ENCODE assay signal across 9 mouse cellular contexts in the genomic region with DNA sequence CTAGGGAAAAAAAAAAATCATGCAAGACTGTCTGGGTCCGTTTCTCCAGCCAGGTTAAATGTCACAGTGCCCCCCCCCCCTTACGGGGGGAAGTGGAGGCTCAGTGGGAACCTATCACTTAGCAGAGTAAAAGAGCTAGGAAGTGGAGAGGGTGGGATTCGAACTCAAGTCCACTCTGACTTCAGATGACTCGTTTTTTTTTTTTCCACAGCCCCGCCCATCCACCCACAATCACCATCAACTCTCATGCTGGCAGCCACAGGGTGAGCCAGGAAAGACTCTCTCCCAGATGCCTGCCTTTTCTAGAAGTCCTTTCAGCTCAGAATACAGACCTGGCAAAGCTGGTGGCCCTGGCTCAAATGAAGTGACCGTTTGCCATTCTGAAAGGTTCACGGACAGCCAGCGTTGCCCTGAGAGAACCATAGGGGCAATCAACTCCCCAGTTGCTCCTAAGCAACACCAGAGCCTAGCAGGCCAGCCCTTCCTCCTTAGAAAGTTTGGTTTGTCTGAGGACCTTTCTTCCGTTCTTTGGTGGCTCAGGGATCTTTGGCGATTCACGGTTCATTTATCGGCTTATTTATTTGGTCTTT. TPM values are rescaled to one million over a fixed set of nuclear protein-coding genes. Genes with fewer than 3 reads are reported as not detected.
DNase-seq lines count a peak whose midpoint lies in the region; ATAC-seq and TF ChIP-seq lines count a peak whose summit lies in the region.
"Had no signal": no experiment of that assay in that cellular context is flagged by ENCODE, and none has a peak within 500 bp of the region (broad histone marks: within the 10 kb centered on the region; RNA-seq: fewer than 3 reads in every experiment).

No protein-coding gene starts in this region.

- H3K9me3 ChIP-seq in heart, embryonic 11.5 days (replicated peaks; ENCODE audit: control insufficient read depth, low read length): no peaks in the 10 kb centered on the region
- no peaks in the 10 kb centered on the region for H3K9me3 ChIP-seq in lung, embryonic 16.5 days (ENCODE audit: control insufficient read depth, low read length)
- H3K9me3 ChIP-seq in embryonic facial prominence, embryonic 13.5 days: no peaks in the 10 kb centered on the region
- no peaks in the 10 kb centered on the region for H3K9me3 ChIP-seq in liver, embryonic 16.5 days (replicated peaks; ENCODE audit: control insufficient read depth, low read length)

- no peaks in the 10 kb centered on the region for H3K36me3 ChIP-seq in heart, embryonic 11.5 days (ENCODE audit: control insufficient read depth, insufficient read depth, low read length)
- no peaks in the 10 kb centered on the region for H3K36me3 ChIP-seq in lung, embryonic 16.5 days (ENCODE audit: control insufficient read depth, insufficient read depth, low read length)
- no peaks in the 10 kb centered on the region for H3K36me3 ChIP-seq in embryonic facial prominence, embryonic 13.5 days
- no peaks in the 10 kb centered on the region for H3K36me3 ChIP-seq in liver, embryonic 16.5 days (ENCODE audit: control insufficient read depth, insufficient read depth)

- ATAC-seq in heart, embryonic 11.5 days (replicated peaks; ENCODE audit: insufficient number of reproducible peaks, low FRiP score, low TSS enrichment): no peak
- no peak for ATAC-seq in lung, embryonic 16.5 days (ENCODE audit: low read depth)
- ATAC-seq in embryonic facial prominence, embryonic 13.5 days (ENCODE audit: insufficient number of reproducible peaks, insufficient read depth, low FRiP score, low TSS enrichment, low read depth): no peak
- no peak for ATAC-seq in liver, embryonic 16.5 days (ENCODE audit: low read depth)

- no peak overlapping the region for H3K4me3 ChIP-seq in heart, embryonic 11.5 days (ENCODE audit: low read depth, low read length)
- H3K4me3 ChIP-seq in lung, embryonic 16.5 days (ENCODE audit: low read length): no peak overlapping the region
- no peak overlapping the region for H3K4me3 ChIP-seq in lung, adult 2 months (replicated peaks; ENCODE audit: extremely low read depth, low read depth, low read length)
- H3K4me3 ChIP-seq in embryonic facial prominence, embryonic 13.5 days: no peak overlapping the region
- no peak overlapping the region for H3K4me3 ChIP-seq in liver, embryonic 16.5 days (ENCODE audit: low read depth, low read length)

- peak overlapping the region; percentile 62; the same call in 1 of the 2 replicates for H3K9ac ChIP-seq in heart, embryonic 11.5 days (ENCODE audit: low read depth, low read length)
- H3K9ac ChIP-seq in lung, embryonic 16.5 days (ENCODE audit: low read length): peak overlapping the region; percentile 28; the same call in 1 of the 2 replicates
- H3K9ac ChIP-seq in embryonic facial prominence, embryonic 13.5 days: no peak overlapping the region
- peak overlapping the region; percentile 52 for H3K9ac ChIP-seq in liver, embryonic 16.5 days (ENCODE audit: low read depth, low read length)

- peak overlapping the region; percentile 8 for H3K4me2 ChIP-seq in heart, embryonic 11.5 days
- H3K4me2 ChIP-seq in lung, embryonic 16.5 days (ENCODE audit: low read depth, low read length): peak overlapping the region; percentile 31; the same call in 1 of the 2 replicates
- 0 out of 2 replicates have a peak overlapping the region, but pooled peaks have one; percentile 42 for H3K4me2 ChIP-seq in embryonic facial prominence, embryonic 13.5 days
- H3K4me2 ChIP-seq in liver, embryonic 16.5 days (ENCODE audit: low read depth, low read length): peak overlapping the region; percentile 53; the same call in 1 of the 2 replicates

- DNase-seq in heart, postnatal 25 days (ENCODE audit: low spot score): no peak
- DNase-seq in lung, adult 2 months: no peak
- DNase-seq in embryo, embryonic 11 days: no peak
- DNase-seq in left cerebral cortex, adult 11 months (ENCODE audit: low spot score): no peak

- H3K4me1 ChIP-seq in heart, embryonic 11.5 days (ENCODE audit: control insufficient read depth, insufficient read depth, low read length): peaks cover 25% of the 10 kb centered on the region
- peaks cover 26% of the 10 kb centered on the region for H3K4me1 ChIP-seq in lung, embryonic 16.5 days (replicated peaks; ENCODE audit: control insufficient read depth, insufficient read depth, low read length)
- H3K4me1 ChIP-seq in lung, adult 2 months (ENCODE audit: control insufficient read depth, insufficient read depth, low read length): peaks cover 31% of the 10 kb centered on the region
- peaks cover 25% of the 10 kb centered on the region for H3K4me1 ChIP-seq in embryonic facial prominence, embryonic 13.5 days
- H3K4me1 ChIP-seq in liver, embryonic 16.5 days (ENCODE audit: control insufficient read depth, low read depth, low read length): peaks cover 47% of the 10 kb centered on the region

- 47% methylated on average over 12 of the region's 12 CpGs for WGBS in heart, embryonic 11.5 days (ENCODE audit: insufficient replicate concordance)
- WGBS in lung, embryonic 16.5 days: 54% methylated on average over 12 of the region's 12 CpGs
- 40% methylated on average over 12 of the region's 12 CpGs for WGBS in lung, adult 2 months
- 61% methylated on average over 12 of the region's 12 CpGs for WGBS in embryonic facial prominence, embryonic 13.5 days
- WGBS in liver, embryonic 16.5 days (ENCODE audit: insufficient replicate concordance): 34% methylated on average over 12 of the region's 12 CpGs

- TF ChIP-seq CTCF in lung, adult 2 months (IDR thresholded peaks at IDR 0.05; ENCODE audit: insufficient read depth, low read length): no peak

- TF ChIP-seq POLR2A in lung, adult 2 months (IDR thresholded peaks at IDR 0.05; ENCODE audit: borderline replicate concordance, extremely low read depth, low read depth, low read length): no peak

- H3K27ac ChIP-seq in heart, embryonic 11.5 days (ENCODE audit: low read depth, low read length): peak overlapping the region; percentile 88
- peak overlapping the region; percentile 91 for H3K27ac ChIP-seq in lung, embryonic 16.5 days (ENCODE audit: low read length)
- H3K27ac ChIP-seq in embryonic facial prominence, embryonic 13.5 days: peak overlapping the region; percentile 45; the same call in 1 of the 2 replicates
- H3K27ac ChIP-seq in liver, embryonic 16.5 days (ENCODE audit: low read length): peak overlapping the region; percentile 88

- H3K27me3 ChIP-seq in heart, embryonic 11.5 days (ENCODE audit: control insufficient read depth, insufficient read depth, low read length): no peaks in the 10 kb centered on the region
- no peaks in the 10 kb centered on the region for H3K27me3 ChIP-seq in lung, embryonic 16.5 days (ENCODE audit: control insufficient read depth, insufficient read depth, low read depth, low read length)
- H3K27me3 ChIP-seq in embryonic facial prominence, embryonic 13.5 days: no peaks in the 10 kb centered on the region
- no peaks in the 10 kb centered on the region for H3K27me3 ChIP-seq in liver, embryonic 16.5 days (ENCODE audit: control insufficient read depth, insufficient read depth, low read depth, low read length)
- H3K27me3 ChIP-seq: CH12.LX had no signal

- intact Hi-C loops in heart, postnatal 25 days (cut with DNase I): no loop called here

RNA-seq across cellular contexts. Expression of a gene that starts 13.5 kb away (rescaled TPM):
- polyA plus RNA-seq in heart, embryonic 11.5 days (2014; fragmentation: Nextera tagmentation; extraction: Ambion mirVana): 156 and 251 TPM in 2 replicates
- 100 to 1,000 TPM; 249 to 269 TPM for total RNA-seq in heart, postnatal 25 days (2021)
- 170 and 179 TPM in 2 replicates for polyA plus RNA-seq in lung, embryonic 16.5 days (2015; fragmentation: Nextera tagmentation; extraction: Ambion mirVana)
- 190 and 227 TPM in 2 replicates for polyA plus RNA-seq in lung, adult 2 months (2012; rRNA removed)
- polyA plus RNA-seq in embryonic facial prominence, embryonic 13.5 days (2015; fragmentation: Nextera tagmentation; extraction: Ambion mirVana): 121 TPM in 2 replicates
- 109 and 110 TPM in 2 replicates for polyA plus RNA-seq in liver, embryonic 16.5 days (2015; fragmentation: Nextera tagmentation; extraction: Ambion mirVana)
